Mouse (Mus musculus) cortical plate, adult 2 months (tissue): Measurements from ENCODE around the gene Plxna4.

Experiments
- CTCF ChIP-seq: fragments of 200-500 bp; IDR thresholded peaks from 2 replicates; pipeline ENCODE4 v1.5.1; 2011; ENCODE audit warnings: mild to moderate bottlenecking, control low read depth, low read length; ENCODE audit not compliant: insufficient read depth; ENCODE audit errors: extremely low read depth
- POLR2A ChIP-seq: fragments of 200-500 bp; IDR thresholded peaks from 2 replicates; pipeline ENCODE4 v1.6.1; 2011; ENCODE audit warnings: mild to moderate bottlenecking, low read length, control low read depth; ENCODE audit not compliant: insufficient read depth; ENCODE audit errors: extremely low read depth

GRCm38 (mm10) chr6:32331281-32331680, 256.7 kb downstream of the Plxna4 start:
- TF ChIP-seq CTCF: no peak
- no peak for TF ChIP-seq POLR2A
